Mouse (Mus musculus) embryonic fibroblast, embryonic 13.5 days (primary cell): Measurements from ENCODE around the gene Evi5. TPM values are rescaled to one million over a fixed set of nuclear protein-coding genes. Genes with fewer than 3 reads are reported as not detected.

Source experiments
- H3K27ac ChIP-seq: 2 replicates; pipeline ENCODE4 v1.5.1; 2012; ENCODE audit warnings: low read length, control low read depth, inconsistent platforms; ENCODE audit not compliant: insufficient read depth
- H3K4me1 ChIP-seq: 2 replicates; pipeline ENCODE4 v1.6.1; 2011; ENCODE audit warnings: low read length; ENCODE audit not compliant: control insufficient read depth, insufficient read depth
- H3K4me3 ChIP-seq: 2 replicates; pipeline ENCODE4 v1.5.1; 2011; ENCODE audit warnings: mild to moderate bottlenecking, control low read depth, low read length; ENCODE audit not compliant: insufficient read depth
- CTCF ChIP-seq: IDR thresholded peaks from 2 replicates; pipeline ENCODE4 v1.5.1; 2011; ENCODE audit warnings: mild to moderate bottlenecking, control low read depth, low read length, moderate library complexity, borderline replicate concordance; ENCODE audit not compliant: insufficient read depth
- POLR2A ChIP-seq: IDR thresholded peaks from 2 replicates; pipeline ENCODE4 v1.6.1; 2011; ENCODE audit warnings: low read depth, mild to moderate bottlenecking, control low read depth, low read length, moderate library complexity
- polyA plus RNA-seq: library from polyadenylated mRNA; stranded (reverse); fragments of >200 nt; gene quantifications from 2 replicates; pipeline ENCODE4 v1.2.4, GENCODE M21; 2011; ENCODE audit warnings: low read depth; ENCODE audit not compliant: missing spikeins, insufficient read length

Gene Evi5
- polyA plus RNA-seq, 1 experiment, result 60.6 TPM

- Histone ChIP-seq H3K4me3 (no peak overlapping the region), H3K27ac (no peak overlapping the region), H3K4me1 (peaks cover 2% of the 10 kb centered on the region; the same call in 1 of the 2 replicates)
- TF ChIP-seq POLR2A, result no peak
- TF ChIP-seq CTCF, result no peak
These were observed 87.0 kb downstream of the Evi5 start for GRCm38 (mm10) chr5:107787682-107788443.

GRCm38 (mm10) chr5:107782360-107782759 lies 92.5 kb downstream of the Evi5 start:
- TF ChIP-seq CTCF (no peak), POLR2A (no peak)

GRCm38 (mm10) chr5:107778763-107779162 lies 96.1 kb downstream of the Evi5 start:
- Histone ChIP-seq H3K4me1 (no peaks in the 10 kb centered on the region), H3K4me3 (no peak overlapping the region), H3K27ac (no peak overlapping the region)
- TF ChIP-seq CTCF, result no peak
- no peak for TF ChIP-seq POLR2A

More at GRCm38 (mm10) chr5:107782360-107782759, 92.5 kb downstream of the Evi5 start:
- no peak overlapping the region for H3K27ac ChIP-seq
- no peak overlapping the region for H3K4me3 ChIP-seq
- H3K4me1 ChIP-seq, result no peaks in the 10 kb centered on the region

GRCm38 (mm10) chr5:107777545-107777830 lies 97.4 kb downstream of the Evi5 start:
- Histone ChIP-seq H3K4me1 (no peaks in the 10 kb centered on the region), H3K4me3 (no peak overlapping the region), H3K27ac (no peak overlapping the region)
- TF ChIP-seq POLR2A (no peak), CTCF (no peak)

GRCm38 (mm10) chr5:107776777-107777544 lies 97.9 kb downstream of the Evi5 start:
- TF ChIP-seq CTCF (no peak), POLR2A (no peak)
- no peak overlapping the region for H3K27ac ChIP-seq
- no peak overlapping the region for H3K4me3 ChIP-seq
- no peaks in the 10 kb centered on the region for H3K4me1 ChIP-seq

- Histone ChIP-seq H3K4me1 (no peaks in the 10 kb centered on the region), H3K4me3 (no peak overlapping the region), H3K27ac (no peak overlapping the region)
- no peak for TF ChIP-seq POLR2A
- no peak for TF ChIP-seq CTCF
These were observed 99.0 kb downstream of the Evi5 start for GRCm38 (mm10) chr5:107775875-107776274.

- Histone ChIP-seq H3K4me3 (no peak overlapping the region), H3K4me1 (no peaks in the 10 kb centered on the region), H3K27ac (no peak overlapping the region)
- no peak for TF ChIP-seq POLR2A
- no peak for TF ChIP-seq CTCF
These were observed 102.9 kb downstream of the Evi5 start for GRCm38 (mm10) chr5:107772049-107772448.

GRCm38 (mm10) chr5:107768224-107768623 lies 106.7 kb downstream of the Evi5 start:
- Histone ChIP-seq H3K4me3 (no peak overlapping the region), H3K4me1 (no peaks in the 10 kb centered on the region), H3K27ac (no peak overlapping the region)
- no peak for TF ChIP-seq POLR2A
- no peak for TF ChIP-seq CTCF

- Histone ChIP-seq H3K4me1 (no peaks in the 10 kb centered on the region), H3K27ac (no peak overlapping the region), H3K4me3 (no peak overlapping the region)
- TF ChIP-seq POLR2A (no peak), CTCF (no peak)
These were observed 109.0 kb downstream of the Evi5 start for GRCm38 (mm10) chr5:107765946-107766345.

- no peak overlapping the region for H3K27ac ChIP-seq
- H3K4me3 ChIP-seq, result no peak overlapping the region
- no peak for TF ChIP-seq POLR2A
- TF ChIP-seq CTCF, result no peak
- no peaks in the 10 kb centered on the region for H3K4me1 ChIP-seq
These were observed 110.4 kb downstream of the Evi5 start for GRCm38 (mm10) chr5:107764486-107764885.

- H3K4me3 ChIP-seq, result no peak overlapping the region
- TF ChIP-seq POLR2A, result no peak
- no peak for TF ChIP-seq CTCF
- H3K27ac ChIP-seq, result no peak overlapping the region
- no peaks in the 10 kb centered on the region for H3K4me1 ChIP-seq
These were observed 111.2 kb downstream of the Evi5 start for GRCm38 (mm10) chr5:107763674-107764073.
